Mouse (Mus musculus) lung, embryonic 15.5 days (tissue): ENCODE measurements around the gene Akap13. TPM values are rescaled to one million over a fixed set of nuclear protein-coding genes. Genes with fewer than 3 reads are reported as not detected.

Source experiments
- ATAC-seq: fragments of 200-750 bp; cut with Nextera tagmentation; 2 replicates; pipeline ENCODE4 v1.8.0; 2017; ENCODE audit warnings: moderate number of reproducible peaks, borderline replicate concordance; ENCODE audit not compliant: low FRiP score, low TSS enrichment; ENCODE audit errors: extremely low read depth
- H3K27ac ChIP-seq: fragments of 300-500 bp; sonication (generic); 2 replicates; pipeline ENCODE4 v1.5.1; 2015; ENCODE audit warnings: moderate library complexity, mild to moderate bottlenecking, inconsistent platforms
- H3K27me3 ChIP-seq: fragments of 300-500 bp; sonication (generic); 2 replicates; pipeline ENCODE4 v1.6.1; 2015; ENCODE audit warnings: inconsistent platforms
- H3K36me3 ChIP-seq: fragments of 300-500 bp; sonication (generic); 2 replicates; pipeline ENCODE4 v1.6.1; 2015; ENCODE audit warnings: inconsistent platforms
- H3K4me1 ChIP-seq: fragments of 300-500 bp; sonication (generic); 2 replicates; pipeline ENCODE4 v1.6.1; 2015; ENCODE audit warnings: inconsistent platforms
- H3K4me2 ChIP-seq: fragments of 300-500 bp; sonication (generic); 2 replicates; pipeline ENCODE4 v1.6.1; 2015; ENCODE audit warnings: inconsistent platforms, mild to moderate bottlenecking, moderate library complexity
- H3K4me3 ChIP-seq: fragments of 300-500 bp; sonication (generic); 2 replicates; pipeline ENCODE4 v1.5.1; 2015; ENCODE audit warnings: mild to moderate bottlenecking, inconsistent platforms
- H3K9ac ChIP-seq: fragments of 300-500 bp; sonication (generic); 2 replicates; pipeline ENCODE4 v1.6.1; 2015; ENCODE audit warnings: inconsistent platforms
- H3K9me3 ChIP-seq: fragments of 300-500 bp; sonication (generic); 2 replicates; pipeline ENCODE4 v1.6.1; 2016; ENCODE audit warnings: inconsistent platforms
- WGBS: fragments of 180-500 bp; shearing (Covaris S2); methylation state at CpG from one replicate; pipeline ENCODE4 v1.1.7; 2015; 5-methylcytosine and 5-hydroxymethylcytosine counted together
- polyA plus RNA-seq: library from polyadenylated mRNA; unstranded; fragments of >200 nt; fragmentation: Nextera tagmentation; extraction: Ambion mirVana; gene quantifications from 2 replicates; pipeline ENCODE4 v1.2.1, GENCODE M21; 2015

Gene Akap13
- polyA plus RNA-seq, 1 experiment from 2014 or later = 39.0 TPM

DNA sequence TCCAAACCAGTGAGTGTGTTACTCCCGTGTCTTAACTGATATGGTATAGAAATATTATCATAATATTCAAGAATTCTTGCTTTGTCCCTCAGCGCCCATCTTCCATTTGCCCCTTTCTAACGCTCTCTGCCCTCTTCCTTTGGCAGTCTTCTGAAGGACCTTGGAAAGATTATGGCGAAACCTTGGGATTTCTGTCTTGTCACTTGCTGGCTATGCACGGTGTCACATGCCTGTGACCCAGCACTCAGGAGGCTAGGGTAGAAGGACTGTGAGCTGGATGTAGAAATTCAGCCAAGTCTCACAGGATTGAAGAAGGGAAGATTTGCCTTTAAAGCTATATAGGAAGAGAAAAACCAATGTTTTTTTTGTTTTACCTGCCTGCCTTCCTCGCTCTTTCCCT lies 212.2 kb downstream of the Akap13 start:
- no peak for ATAC-seq
- H3K27ac ChIP-seq = no peak overlapping the region

DNA sequence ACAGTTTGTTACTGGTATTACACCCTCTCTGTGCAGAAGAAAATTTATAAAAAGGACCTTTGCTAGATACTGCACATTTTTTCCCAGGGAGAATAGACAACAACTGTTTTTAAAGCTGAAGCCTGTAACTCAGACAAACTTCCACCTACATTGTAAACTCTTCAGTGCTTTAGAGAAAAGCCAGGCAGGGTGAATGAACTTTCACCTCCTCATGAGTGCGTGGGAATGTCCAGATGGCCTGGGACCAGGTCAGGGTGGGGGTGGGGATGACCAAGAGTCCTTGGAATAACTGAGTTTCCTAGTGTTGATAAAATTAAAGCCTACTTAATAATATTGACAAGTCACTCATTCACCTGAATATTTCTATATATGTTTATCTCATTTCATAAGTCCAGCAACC lies 213.1 kb downstream of the Akap13 start:
- WGBS = 38% methylated on average over 1 of the region's 1 CpGs
- H3K27ac ChIP-seq = no peak overlapping the region
- no peak for ATAC-seq

More for the DNA sequence above, 212.2 kb downstream of the Akap13 start:
- no peaks in the 10 kb centered on the region for H3K27me3 ChIP-seq
- no peak overlapping the region for H3K4me3 ChIP-seq
- no peak overlapping the region for H3K9ac ChIP-seq
- 88% methylated on average over 6 of the region's 6 CpGs for WGBS
- H3K9me3 ChIP-seq = no peaks in the 10 kb centered on the region
- H3K4me2 ChIP-seq = no peak overlapping the region
- H3K4me1 ChIP-seq = no peaks in the 10 kb centered on the region; the same call in 1 of the 2 replicates
- H3K36me3 ChIP-seq = peaks cover 6% of the 10 kb centered on the region; the same call in 1 of the 2 replicates

DNA sequence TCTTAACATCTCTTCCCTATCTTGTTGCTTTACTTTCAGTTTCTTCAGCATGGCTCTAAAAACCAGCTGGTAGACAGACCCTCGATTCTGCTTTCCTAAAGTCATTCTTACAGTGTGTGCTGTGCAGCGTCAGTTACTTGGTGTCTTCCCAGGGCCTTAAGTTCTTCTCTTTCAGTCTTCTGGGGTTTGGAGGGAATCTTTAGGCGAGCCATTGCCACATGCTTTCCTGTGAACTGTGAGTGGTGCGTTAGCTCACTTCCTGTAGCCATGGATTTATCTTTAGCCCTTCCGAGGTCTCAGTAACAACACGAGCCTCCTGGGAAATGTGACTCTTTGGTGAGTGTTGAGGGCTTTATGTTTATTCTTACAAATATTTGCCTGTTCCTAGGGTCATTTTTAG lies 214.1 kb downstream of the Akap13 start:
- no peak for ATAC-seq
- WGBS = 34% methylated on average over 6 of the region's 6 CpGs
- Histone ChIP-seq H3K4me2 (no peak overlapping the region), H3K9ac (no peak overlapping the region), H3K4me1 (no peaks in the 10 kb centered on the region; the same call in 1 of the 2 replicates), H3K36me3 (peaks cover 1% of the 10 kb centered on the region; the same call in 1 of the 2 replicates), H3K9me3 (no peaks in the 10 kb centered on the region), H3K27ac (peak overlapping the region; percentile 57), H3K4me3 (no peak overlapping the region), H3K27me3 (no peaks in the 10 kb centered on the region)

More for the DNA sequence above, 213.1 kb downstream of the Akap13 start:
- Histone ChIP-seq H3K4me2 (no peak overlapping the region), H3K36me3 (peaks cover 6% of the 10 kb centered on the region; the same call in 1 of the 2 replicates), H3K4me3 (no peak overlapping the region), H3K4me1 (no peaks in the 10 kb centered on the region; the same call in 1 of the 2 replicates), H3K9ac (no peak overlapping the region), H3K9me3 (no peaks in the 10 kb centered on the region), H3K27me3 (no peaks in the 10 kb centered on the region)

DNA sequence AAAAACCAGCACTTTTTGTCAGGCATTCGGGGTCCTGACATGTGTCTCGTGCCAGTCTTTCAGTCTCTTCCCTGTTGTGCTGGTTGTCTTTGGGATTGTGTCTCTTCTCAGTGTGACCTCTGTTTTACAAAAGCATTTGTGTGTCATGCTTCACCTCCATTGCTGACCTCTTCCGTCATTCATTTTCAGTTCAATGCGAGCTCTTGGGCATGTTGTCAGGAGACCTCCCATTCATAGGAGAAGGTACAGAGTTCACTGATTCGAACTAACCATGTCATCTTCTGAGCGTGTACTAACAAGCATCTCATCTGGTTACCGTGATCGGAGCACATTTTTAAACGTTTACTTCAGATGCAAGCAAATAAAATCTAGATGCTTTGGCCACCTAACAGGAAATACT lies 224.3 kb downstream of the Akap13 start:
- Histone ChIP-seq H3K36me3 (peaks cover 15% of the 10 kb centered on the region), H3K4me2 (no peak overlapping the region), H3K4me1 (no peaks in the 10 kb centered on the region)

DNA sequence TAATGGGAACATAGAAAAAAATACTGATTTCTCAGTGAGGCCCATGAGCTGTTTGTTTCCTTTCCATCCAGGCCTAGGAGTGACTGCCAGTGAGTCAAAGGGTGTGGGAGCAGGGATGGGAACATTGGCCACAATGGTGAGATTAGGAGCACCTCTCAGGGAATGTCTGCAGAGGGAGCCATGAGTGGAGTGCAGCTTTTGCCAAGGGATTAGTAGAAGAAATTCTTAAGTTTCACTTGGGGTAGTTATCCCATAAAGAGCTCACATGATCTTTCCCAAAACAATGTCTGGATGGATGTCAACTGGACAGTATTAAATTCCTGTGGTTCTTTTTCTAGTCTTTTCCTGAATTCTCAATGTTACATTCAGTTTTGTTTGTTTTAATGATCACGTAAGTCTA lies 227.6 kb downstream of the Akap13 start:
- H3K9me3 ChIP-seq = no peaks in the 10 kb centered on the region
- H3K4me3 ChIP-seq = no peak overlapping the region
- no peak overlapping the region for H3K27ac ChIP-seq
- H3K4me1 ChIP-seq = no peaks in the 10 kb centered on the region
- 97% methylated on average over 1 of the region's 1 CpGs for WGBS
- no peak overlapping the region for H3K9ac ChIP-seq
- no peak overlapping the region for H3K4me2 ChIP-seq
- H3K36me3 ChIP-seq = peaks cover 12% of the 10 kb centered on the region
- ATAC-seq = no peak
- no peaks in the 10 kb centered on the region for H3K27me3 ChIP-seq

More for the DNA sequence above, 224.3 kb downstream of the Akap13 start:
- H3K27me3 ChIP-seq = no peaks in the 10 kb centered on the region
- no peak overlapping the region for H3K27ac ChIP-seq
- WGBS = 76% methylated on average over 9 of the region's 9 CpGs
- no peaks in the 10 kb centered on the region for H3K9me3 ChIP-seq
- H3K4me3 ChIP-seq = no peak overlapping the region
- no peak for ATAC-seq
- H3K9ac ChIP-seq = no peak overlapping the region

DNA sequence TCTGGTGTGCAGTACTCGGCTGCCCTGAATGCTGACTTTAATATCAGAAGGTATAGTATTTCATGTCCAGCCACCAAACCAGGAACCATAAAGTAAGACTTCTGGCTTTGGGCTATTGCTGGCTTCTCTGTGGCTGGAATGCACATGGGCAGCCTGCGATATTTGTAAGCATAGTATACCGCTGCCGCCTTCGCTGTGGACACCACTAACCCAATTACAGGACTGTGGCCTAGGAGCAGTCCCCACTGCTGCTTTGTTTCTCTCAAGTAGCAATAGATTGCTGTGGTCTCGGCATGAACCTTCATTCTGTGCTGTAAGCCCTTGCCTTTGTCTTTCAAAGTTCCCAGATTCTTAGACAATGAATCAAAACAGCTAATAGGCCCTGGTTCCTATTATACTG lies 228.1 kb downstream of the Akap13 start:
- Histone ChIP-seq H3K27me3 (no peaks in the 10 kb centered on the region), H3K9me3 (no peaks in the 10 kb centered on the region), H3K4me1 (no peaks in the 10 kb centered on the region), H3K27ac (no peak overlapping the region), H3K4me3 (no peak overlapping the region), H3K36me3 (peaks cover 17% of the 10 kb centered on the region), H3K4me2 (no peak overlapping the region), H3K9ac (no peak overlapping the region)
- no peak for ATAC-seq
- 90% methylated on average over 6 of the region's 6 CpGs for WGBS

DNA sequence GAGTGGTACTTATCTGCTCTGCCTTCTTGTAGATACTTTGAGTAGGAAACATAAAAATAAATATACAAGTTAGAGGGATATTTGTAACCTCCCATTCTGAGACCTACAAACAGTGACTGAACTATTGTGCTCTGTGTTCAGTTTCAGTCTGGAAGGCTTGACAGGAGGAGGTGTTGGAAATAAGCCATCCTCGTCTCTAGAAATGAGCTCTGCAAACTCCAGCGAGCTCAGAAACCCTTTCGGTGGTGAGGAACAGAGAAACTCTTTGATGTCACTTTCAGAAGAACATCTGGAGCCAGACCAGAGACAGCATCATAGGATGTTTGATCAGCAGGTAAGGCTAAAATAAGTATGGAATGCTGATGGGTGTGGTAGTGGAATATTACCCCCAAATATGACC lies 229.6 kb downstream of the Akap13 start:
- H3K27me3 ChIP-seq = no peaks in the 10 kb centered on the region
- no peak overlapping the region for H3K4me3 ChIP-seq
- H3K9me3 ChIP-seq = no peaks in the 10 kb centered on the region
- H3K4me2 ChIP-seq = no peak overlapping the region
- H3K27ac ChIP-seq = no peak overlapping the region
- no peak overlapping the region for H3K9ac ChIP-seq
- ATAC-seq = no peak
- H3K4me1 ChIP-seq = no peaks in the 10 kb centered on the region
- H3K36me3 ChIP-seq = peaks cover 22% of the 10 kb centered on the region
- 61% methylated on average over 3 of the region's 3 CpGs for WGBS

DNA sequence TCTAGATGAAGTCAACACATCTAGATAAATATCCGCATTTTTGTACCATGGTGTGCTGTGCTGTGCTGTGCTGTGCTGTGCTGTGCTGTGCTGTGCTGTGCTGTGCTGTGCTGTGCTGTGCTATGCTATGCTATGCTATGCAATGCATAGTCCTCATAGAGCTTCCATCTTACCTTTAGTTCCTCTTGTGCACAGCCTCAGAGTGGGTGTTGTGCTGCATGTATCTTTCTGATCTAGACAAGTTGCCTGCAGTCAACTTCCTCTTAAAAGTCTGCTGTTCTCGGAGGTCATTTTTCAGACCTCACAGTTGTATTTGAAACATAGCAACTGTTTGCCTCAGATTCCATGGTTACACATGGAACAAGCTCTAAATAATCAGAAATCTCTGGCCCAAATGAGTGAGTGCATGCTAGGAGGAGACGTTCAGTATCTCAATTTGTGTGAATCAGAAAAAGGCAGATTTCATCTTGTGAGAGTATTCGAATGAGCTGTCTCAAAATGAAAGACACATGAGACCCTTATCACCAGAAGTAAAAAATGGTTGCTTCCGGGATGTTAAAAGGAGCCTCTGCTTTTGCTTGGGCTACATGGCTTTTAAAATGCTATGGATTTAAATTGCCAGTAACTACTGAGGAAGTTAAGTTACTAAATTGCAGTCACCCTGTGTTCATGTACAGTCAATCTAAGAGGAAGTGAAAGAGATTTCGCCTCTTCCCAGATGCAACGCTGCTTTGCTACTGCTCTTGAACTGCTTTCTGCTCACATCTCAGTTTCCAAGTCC lies 230.9 kb downstream of the Akap13 start:
- ATAC-seq = no peak
- WGBS = 84% methylated on average over 7 of the region's 7 CpGs

DNA sequence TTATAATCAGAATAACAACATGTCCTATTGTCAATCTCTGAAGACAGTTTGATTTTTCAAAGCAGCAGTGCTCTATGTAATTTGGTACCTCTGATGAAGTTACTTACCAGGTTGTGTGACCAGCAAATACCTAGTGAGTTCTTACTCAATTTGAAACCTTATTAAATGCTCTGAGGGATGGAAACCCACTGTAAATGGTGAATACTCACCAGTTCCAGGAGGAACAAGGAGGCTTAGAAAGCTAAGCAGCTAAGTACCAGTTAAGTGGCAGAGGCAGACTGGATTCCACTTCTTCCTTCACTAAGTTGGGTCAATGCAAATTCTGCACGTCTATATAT lies 231.5 kb downstream of the Akap13 start:
- Histone ChIP-seq H3K9me3 (no peaks in the 10 kb centered on the region), H3K36me3 (peaks cover 24% of the 10 kb centered on the region), H3K4me2 (no peak overlapping the region), H3K4me3 (no peak overlapping the region), H3K27ac (no peak overlapping the region), H3K4me1 (no peaks in the 10 kb centered on the region), H3K9ac (no peak overlapping the region), H3K27me3 (no peaks in the 10 kb centered on the region)
- ATAC-seq = no peak
- 77% methylated on average over 1 of the region's 1 CpGs for WGBS

More for the DNA sequence above, 230.9 kb downstream of the Akap13 start:
- Histone ChIP-seq H3K4me3 (no peak overlapping the region), H3K9ac (no peak overlapping the region), H3K4me2 (no peak overlapping the region), H3K4me1 (no peaks in the 10 kb centered on the region), H3K36me3 (peaks cover 24% of the 10 kb centered on the region), H3K27me3 (no peaks in the 10 kb centered on the region), H3K27ac (no peak overlapping the region), H3K9me3 (no peaks in the 10 kb centered on the region)

DNA sequence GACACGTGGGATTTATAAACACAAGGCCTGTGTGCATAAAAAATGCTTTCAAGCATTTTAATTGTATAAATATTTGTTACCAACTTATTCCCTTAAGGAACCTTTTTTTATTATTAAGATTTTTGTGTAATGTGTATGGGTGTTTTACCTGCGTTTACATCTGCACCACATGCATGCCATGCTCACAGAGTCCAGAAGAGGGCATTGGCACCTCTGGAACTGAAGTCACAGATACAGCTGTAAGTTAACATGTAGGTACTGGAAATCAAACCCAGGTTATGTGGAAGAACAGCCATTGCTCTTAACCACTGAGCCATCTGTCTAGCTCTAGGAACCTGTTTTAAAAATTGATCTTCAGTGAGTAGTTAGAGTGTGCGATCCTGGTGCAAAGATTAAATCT lies 232.8 kb downstream of the Akap13 start:
- no peak overlapping the region for H3K27ac ChIP-seq
- H3K9ac ChIP-seq = no peak overlapping the region
- no peaks in the 10 kb centered on the region for H3K4me1 ChIP-seq
- ATAC-seq = no peak
- no peaks in the 10 kb centered on the region for H3K27me3 ChIP-seq
- peaks cover 24% of the 10 kb centered on the region for H3K36me3 ChIP-seq
- 91% methylated on average over 3 of the region's 3 CpGs for WGBS
- no peak overlapping the region for H3K4me3 ChIP-seq
- no peak overlapping the region for H3K4me2 ChIP-seq
- H3K9me3 ChIP-seq = no peaks in the 10 kb centered on the region

DNA sequence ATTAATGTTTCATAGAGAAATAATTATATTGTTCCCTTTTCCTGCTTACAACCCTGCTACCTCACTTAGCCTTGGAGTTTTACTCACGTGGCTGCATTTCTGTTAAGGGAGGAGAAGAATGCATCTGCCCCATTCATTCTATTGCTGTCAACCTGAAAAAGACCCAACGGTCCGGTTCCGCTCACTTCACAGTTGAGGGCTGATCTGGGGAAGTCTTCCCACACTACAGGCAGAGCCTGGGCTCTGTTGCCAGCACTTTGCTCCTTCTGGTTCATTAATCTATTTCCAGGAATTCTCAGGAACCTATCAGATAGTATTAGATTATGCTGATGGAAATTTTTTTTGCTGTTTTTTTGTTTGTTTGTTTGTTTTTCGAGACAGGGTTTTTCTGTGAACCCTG lies 239.4 kb downstream of the Akap13 start:
- Histone ChIP-seq H3K4me3 (no peak overlapping the region), H3K9ac (no peak overlapping the region), H3K4me1 (no peaks in the 10 kb centered on the region), H3K36me3 (peaks cover 16% of the 10 kb centered on the region), H3K4me2 (no peak overlapping the region), H3K27me3 (no peaks in the 10 kb centered on the region), H3K27ac (no peak overlapping the region), H3K9me3 (no peaks in the 10 kb centered on the region)
- ATAC-seq = no peak
- 79% methylated on average over 5 of the region's 5 CpGs for WGBS

DNA sequence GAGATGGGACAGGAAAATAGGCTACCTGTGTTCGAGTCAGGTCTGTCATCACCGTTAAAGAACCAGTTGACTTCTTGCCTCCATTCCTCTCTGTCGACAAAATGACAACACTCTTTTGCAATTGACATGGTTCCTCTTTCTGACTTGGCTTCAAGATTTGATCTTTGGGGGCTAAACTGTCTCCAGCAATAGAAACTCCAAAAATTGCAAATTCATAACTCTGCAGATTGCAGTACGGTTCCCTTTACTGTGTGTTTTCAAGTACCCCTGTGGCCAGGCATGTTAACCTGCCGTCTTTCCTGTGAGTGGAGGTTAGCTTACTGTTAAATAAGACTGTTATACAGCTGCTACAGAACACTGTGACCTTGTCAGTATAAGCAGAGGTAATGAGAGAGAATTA lies 244.5 kb downstream of the Akap13 start:
- Histone ChIP-seq H3K27me3 (no peaks in the 10 kb centered on the region), H3K4me1 (no peaks in the 10 kb centered on the region), H3K4me3 (no peak overlapping the region), H3K9me3 (no peaks in the 10 kb centered on the region), H3K36me3 (peaks cover 33% of the 10 kb centered on the region), H3K4me2 (no peak overlapping the region), H3K9ac (no peak overlapping the region), H3K27ac (no peak overlapping the region)
- no peak for ATAC-seq
- 87% methylated on average over 5 of the region's 5 CpGs for WGBS
